Mouse (Mus musculus) frontal cortex, adult 2 months (tissue): ENCODE data around the gene Nmur2. TPM values are rescaled to one million over a fixed set of nuclear protein-coding genes. Genes with fewer than 3 reads are reported as not detected.

ENCODE experiments used
- DNase-seq, 2 experiments: peaks; one replicate each; pipeline ENCODE4 v3.0.0; 2022; ENCODE audit warnings: low spot score in 1 of 2; ENCODE audit errors: extremely low spot score in 1 of 2
- polyA plus RNA-seq: library from polyadenylated mRNA; depleted of rRNA; stranded (reverse); fragments of >200 nt; gene quantifications from 2 replicates; pipeline ENCODE4 v1.2.3, GENCODE M21; 2012; rRNA removed

Nmur2 gene
- polyA plus RNA-seq = 0.02 TPM in 1 of 2 replicates, not detected in the other

- no peak for DNase-seq
These were observed at the start of gene Nmur2 for GRCm38 (mm10) chr11:56040917-56041316. Gene Nmur2, minus strand, starts transcription at chr11:56041010.

- DNase-seq = no peak
These were observed 48.4 kb upstream of the Nmur2 start for GRCm38 (mm10) chr11:56089127-56089689.

- peak; percentile 41 to 77 for DNase-seq
These were observed 31.3 kb upstream of the Nmur2 start for GRCm38 (mm10) chr11:56072131-56072530.

- no peak for DNase-seq
These were observed 28.8 kb upstream of the Nmur2 start for GRCm38 (mm10) chr11:56069658-56070057.

- no peak for DNase-seq
These were observed 24.3 kb upstream of the Nmur2 start for GRCm38 (mm10) chr11:56065147-56065546.

GRCm38 (mm10) chr11:56064575-56064974 lies 23.8 kb upstream of the Nmur2 start:
- DNase-seq = no peak

GRCm38 (mm10) chr11:56059236-56059635 lies 18.4 kb upstream of the Nmur2 start:
- DNase-seq = no peak

- peak in 1 of 2 experiments; percentile 32 for DNase-seq
These were observed 13.6 kb upstream of the Nmur2 start for GRCm38 (mm10) chr11:56054439-56054838.

- no peak for DNase-seq
These were observed 14.0 kb downstream of the Nmur2 start for GRCm38 (mm10) chr11:56026854-56027253.

- DNase-seq = peak in 1 of 2 experiments; percentile 35
These were observed 14.9 kb downstream of the Nmur2 start for GRCm38 (mm10) chr11:56025746-56026570.

- DNase-seq = peak in 1 of 2 experiments; percentile 63
These were observed 27.2 kb downstream of the Nmur2 start for GRCm38 (mm10) chr11:56013510-56014057.

GRCm38 (mm10) chr11:56012396-56012795 lies 28.4 kb downstream of the Nmur2 start:
- no peak for DNase-seq

GRCm38 (mm10) chr11:56008277-56008676 lies 32.5 kb downstream of the Nmur2 start:
- DNase-seq = no peak

GRCm38 (mm10) chr11:55992799-55993198 lies 48.0 kb downstream of the Nmur2 start:
- no peak for DNase-seq

- DNase-seq = no peak
These were observed 48.7 kb downstream of the Nmur2 start for GRCm38 (mm10) chr11:55992148-55992547.

GRCm38 (mm10) chr11:55991505-55992066 lies 49.2 kb downstream of the Nmur2 start:
- DNase-seq = peak in 1 of 2 experiments; percentile 70

GRCm38 (mm10) chr11:55984643-55985042 lies 56.2 kb downstream of the Nmur2 start:
- DNase-seq = no peak

GRCm38 (mm10) chr11:55981656-55982055 lies 59.2 kb downstream of the Nmur2 start:
- DNase-seq = no peak

GRCm38 (mm10) chr11:55978146-55978545 lies 62.7 kb downstream of the Nmur2 start:
- DNase-seq = no peak
